Mouse (Mus musculus) bone marrow, adult 2 months (tissue): ENCODE data around the gene Olfr786.

ENCODE experiments used
- CTCF ChIP-seq: fragments of 200-500 bp; IDR thresholded peaks from 2 replicates; pipeline ENCODE4 v1.5.1; 2011; ENCODE audit warnings: low read length, control low read depth; ENCODE audit not compliant: control insufficient read depth, insufficient read depth
- POLR2A ChIP-seq: fragments of 200-500 bp; IDR thresholded peaks from 2 replicates; pipeline ENCODE4 v1.6.1; 2011; ENCODE audit warnings: low read depth, mild to moderate bottlenecking, control low read depth, low read length, borderline replicate concordance; ENCODE audit not compliant: control insufficient read depth

GRCm38 (mm10) chr10:129484452-129484851, 57.3 kb downstream of the Olfr786 start, which contains the start of gene Olfr789:
- TF ChIP-seq CTCF (no peak), POLR2A (no peak)
